Mouse (Mus musculus) CH12.LX (cell line): Measurements from ENCODE around the gene Ptprg. TPM values are rescaled to one million over a fixed set of nuclear protein-coding genes. Genes with fewer than 3 reads are reported as not detected.
"Not testable (repeated sequence)": the region's sequence is repeated elsewhere in the genome, so short reads cannot be mapped to it uniquely, and the experiment has no call there.

ENCODE experiments used
- DNase-seq: peaks from one replicate; pipeline ENCODE4 v3.0.0-alpha.2; 2013; ENCODE audit errors: extremely low read depth
- H3K27ac ChIP-seq: 2 replicates; pipeline ENCODE4 v1.5.1; 2012; ENCODE audit warnings: low read depth, mild to moderate bottlenecking, control low read depth, moderate library complexity; ENCODE audit not compliant: insufficient read depth
- H3K27me3 ChIP-seq: replicated peaks from 2 replicates; pipeline ENCODE3; 2012; ENCODE audit warnings: inconsistent platforms
- H3K36me3 ChIP-seq, 2 experiments: replicated peaks in 1 of 2; 2 replicates each; pipeline versions ENCODE3 to v1.6.1; 2012; ENCODE audit warnings: inconsistent platforms in 1 of 2, low read length in 1 of 2, mild to moderate bottlenecking in 1 of 2, mixed read lengths in 1 of 2, moderate library complexity in 1 of 2; ENCODE audit not compliant: control insufficient read depth in 1 of 2, insufficient read depth in 1 of 2
- H3K4me1 ChIP-seq, 2 experiments: 2 replicates each; pipeline ENCODE4 v1.6.1; 2012; ENCODE audit warnings: inconsistent platforms in 1 of 2, moderate library complexity in 1 of 2; ENCODE audit not compliant: insufficient read depth in 2 of 2, control insufficient read depth in 1 of 2
- H3K4me2 ChIP-seq: 2 replicates; pipeline ENCODE4 v1.6.1; 2012; ENCODE audit warnings: low read depth, mild to moderate bottlenecking, control low read depth; ENCODE audit not compliant: poor library complexity, insufficient read depth, severe bottlenecking
- H3K4me3 ChIP-seq, 3 experiments: fragments of 150-350 bp in 1 of 3; sonication (generic) in 1 of 3; replicated peaks in 1 of 3; 2 replicates each; pipeline versions ENCODE3 to v1.5.1; 2011 to 2012; ENCODE audit warnings: low read depth in 2 of 3, low read length in 2 of 3, mild to moderate bottlenecking in 2 of 3, moderate library complexity in 2 of 3, control low read depth in 1 of 3, improper control_type of control experiment in 1 of 3, inconsistent platforms in 1 of 3, mixed read lengths in 1 of 3; ENCODE audit not compliant: poor library complexity in 1 of 3
- H3K79me2 ChIP-seq: replicated peaks from 2 replicates; pipeline ENCODE4 v1.6.1; 2012; ENCODE audit warnings: mild to moderate bottlenecking, moderate library complexity; ENCODE audit not compliant: control insufficient read depth, poor library complexity, insufficient read depth, severe bottlenecking; ENCODE audit errors: extremely low read depth
- H3K9ac ChIP-seq: 2 replicates; pipeline ENCODE4 v1.6.1; 2012; ENCODE audit warnings: low read depth, mild to moderate bottlenecking, control low read depth, moderate library complexity; ENCODE audit not compliant: insufficient read depth
- H3K9me3 ChIP-seq: replicated peaks from 2 replicates; pipeline ENCODE3; 2012; ENCODE audit warnings: low read length, inconsistent platforms, mixed read lengths
- BHLHE40 ChIP-seq: IDR thresholded peaks from 2 replicates; pipeline ENCODE4 v1.6.1; 2011; ENCODE audit warnings: mild to moderate bottlenecking, low read depth, low read length, improper control_type of control experiment
- CHD2 ChIP-seq: IDR thresholded peaks from 2 replicates; pipeline ENCODE4 v1.6.1; 2011; ENCODE audit warnings: low read length, improper control_type of control experiment
- CTCF ChIP-seq, 2 experiments: IDR thresholded peaks in 1 of 2; conservative IDR thresholded peaks in 1 of 2; 2 replicates each; pipeline ENCODE4 v1.5.1; 2011 to 2012; ENCODE audit warnings: low read depth in 2 of 2, low read length in 2 of 2, improper control_type of control experiment in 1 of 2, inconsistent platforms in 1 of 2, mild to moderate bottlenecking in 1 of 2, moderate library complexity in 1 of 2
- E2F4 ChIP-seq: IDR thresholded peaks from 2 replicates; pipeline ENCODE4 v1.6.1; 2011; ENCODE audit warnings: low read depth, low read length, improper control_type of control experiment; ENCODE audit not compliant: insufficient replicate concordance
- ELF1 ChIP-seq: IDR thresholded peaks from 2 replicates; pipeline ENCODE4 v1.6.1; 2014; ENCODE audit warnings: low read depth, mild to moderate bottlenecking, inconsistent platforms, low read length, improper control_type of control experiment
- EP300 ChIP-seq: IDR thresholded peaks from 2 replicates; pipeline ENCODE4 v1.6.1; 2011; ENCODE audit warnings: low read length, improper control_type of control experiment
- ETS1 ChIP-seq: conservative IDR thresholded peaks from 2 replicates; pipeline ENCODE4 v1.6.1; 2012; ENCODE audit warnings: low read depth, mild to moderate bottlenecking, inconsistent platforms, low read length, improper control_type of control experiment, moderate library complexity
- HCFC1 ChIP-seq: IDR thresholded peaks from 2 replicates; pipeline ENCODE4 v1.6.1; 2012; ENCODE audit warnings: low read depth, mild to moderate bottlenecking, inconsistent platforms, low read length, improper control_type of control experiment
- JUND ChIP-seq: conservative IDR thresholded peaks from 2 replicates; pipeline ENCODE4 v1.6.1; 2011; ENCODE audit warnings: low read depth, low read length, improper control_type of control experiment
- KAT2A ChIP-seq: IDR thresholded peaks from 2 replicates; pipeline ENCODE4 v1.6.1; 2012; ENCODE audit warnings: low read length, improper control_type of control experiment, inconsistent platforms; ENCODE audit not compliant: insufficient replicate concordance
- MAFK ChIP-seq: IDR thresholded peaks from 2 replicates; pipeline ENCODE4 v1.6.1; 2011; ENCODE audit warnings: low read length, improper control_type of control experiment; ENCODE audit not compliant: insufficient replicate concordance
- MAZ ChIP-seq: IDR thresholded peaks from 2 replicates; pipeline ENCODE4 v1.6.1; 2012; ENCODE audit warnings: low read depth, mild to moderate bottlenecking, inconsistent platforms, low read length, improper control_type of control experiment, moderate library complexity
- MYC ChIP-seq: IDR thresholded peaks from 2 replicates; pipeline ENCODE4 v1.6.1; 2011; ENCODE audit warnings: low read depth, mild to moderate bottlenecking, improper control_type of control experiment, low read length
- NRF1 ChIP-seq: IDR thresholded peaks from 2 replicates; pipeline ENCODE4 v1.6.1; 2014; ENCODE audit warnings: low read depth, mild to moderate bottlenecking, inconsistent platforms, low read length, improper control_type of control experiment, moderate library complexity
- PAX5 ChIP-seq: IDR thresholded peaks from 2 replicates; pipeline ENCODE4 v1.6.1; 2012; ENCODE audit warnings: low read length, inconsistent platforms, mixed read lengths
- POLR2A ChIP-seq: IDR thresholded peaks from 2 replicates; pipeline ENCODE4 v1.6.1; 2011; ENCODE audit warnings: low read depth, mild to moderate bottlenecking, improper control_type of control experiment, low read length
- POLR2AphosphoS2 ChIP-seq: IDR thresholded peaks from 2 replicates; pipeline ENCODE4 v1.6.1; 2011; ENCODE audit warnings: low read depth, low read length, improper control_type of control experiment
- RAD21 ChIP-seq: IDR thresholded peaks from 2 replicates; pipeline ENCODE4 v1.6.1; 2011; ENCODE audit warnings: low read depth, mild to moderate bottlenecking, low read length, improper control_type of control experiment, moderate library complexity
- RCOR1 ChIP-seq: conservative IDR thresholded peaks from 2 replicates; pipeline ENCODE4 v1.6.1; 2012; ENCODE audit warnings: low read depth, mild to moderate bottlenecking, inconsistent platforms, low read length, improper control_type of control experiment
- SIN3A ChIP-seq: IDR thresholded peaks from 2 replicates; pipeline ENCODE4 v1.6.1; 2012; ENCODE audit warnings: low read length, improper control_type of control experiment, inconsistent platforms
- SMC3 ChIP-seq: IDR thresholded peaks from 2 replicates; pipeline ENCODE4 v1.6.1; 2011; ENCODE audit warnings: low read depth, low read length, improper control_type of control experiment
- TBP ChIP-seq: conservative IDR thresholded peaks from 2 replicates; pipeline ENCODE4 v1.6.1; 2011; ENCODE audit warnings: low read depth, low read length, improper control_type of control experiment
- TCF12 ChIP-seq: IDR thresholded peaks from 2 replicates; pipeline ENCODE4 v1.6.1; 2014; ENCODE audit warnings: low read depth, mild to moderate bottlenecking, inconsistent platforms, low read length, improper control_type of control experiment
- UBTF ChIP-seq: IDR thresholded peaks from 2 replicates; pipeline ENCODE4 v1.6.1; 2012; ENCODE audit warnings: low read depth, mild to moderate bottlenecking, inconsistent platforms, low read length, improper control_type of control experiment, moderate library complexity
- USF1 ChIP-seq: IDR thresholded peaks from 2 replicates; pipeline ENCODE4 v1.6.1; 2014; ENCODE audit warnings: low read depth, mild to moderate bottlenecking, inconsistent platforms, low read length, improper control_type of control experiment
- USF2 ChIP-seq: conservative IDR thresholded peaks from 2 replicates; pipeline ENCODE4 v1.6.1; 2011; ENCODE audit warnings: low read depth, low read length, improper control_type of control experiment
- ZNF384 ChIP-seq: IDR thresholded peaks from 2 replicates; pipeline ENCODE4 v1.6.1; 2012; ENCODE audit warnings: low read depth, low read length, improper control_type of control experiment, inconsistent platforms
- dilution Hi-C: fragments of 300-500 bp; cut with MboI; formaldehyde crosslinking; loops from 2 replicates; pipeline ENCODE4 v1.14.3; 2020; ENCODE audit warnings: low sequenced_read_pairs; ENCODE audit not compliant: extremely low pct_unique_long_range_greater_than_20kb, extremely low pct_ligation_motif_present
- in situ Hi-C: fragments of 300-500 bp; cut with MboI; formaldehyde crosslinking; loops from 3 replicates; pipeline ENCODE4 v1.14.3; 2019; ENCODE audit warnings: low sequenced_read_pairs, low pct_ligation_motif_present, low pct_unique_long_range_greater_than_20kb, mixed read lengths
- polyA plus RNA-seq: library from polyadenylated mRNA; unstranded; fragments of >175 nt; gene quantifications from 2 replicates; pipeline ENCODE4 v1.2.1, GENCODE M21; 2012; ENCODE audit warnings: low read depth; ENCODE audit not compliant: insufficient read length
- total RNA-seq, 2 experiments: library from RNA; depleted of rRNA; stranded (reverse); fragments of 300-350 nt in 1 of 2; fragments of >200 nt in 1 of 2; gene quantifications; 2 replicates each; pipeline ENCODE4 v1.2.3; 2012 to 2014

Ptprg gene
- total and polyA plus RNA-seq, 3 experiments, result 0.08 TPM; not detected in 2

DNA sequence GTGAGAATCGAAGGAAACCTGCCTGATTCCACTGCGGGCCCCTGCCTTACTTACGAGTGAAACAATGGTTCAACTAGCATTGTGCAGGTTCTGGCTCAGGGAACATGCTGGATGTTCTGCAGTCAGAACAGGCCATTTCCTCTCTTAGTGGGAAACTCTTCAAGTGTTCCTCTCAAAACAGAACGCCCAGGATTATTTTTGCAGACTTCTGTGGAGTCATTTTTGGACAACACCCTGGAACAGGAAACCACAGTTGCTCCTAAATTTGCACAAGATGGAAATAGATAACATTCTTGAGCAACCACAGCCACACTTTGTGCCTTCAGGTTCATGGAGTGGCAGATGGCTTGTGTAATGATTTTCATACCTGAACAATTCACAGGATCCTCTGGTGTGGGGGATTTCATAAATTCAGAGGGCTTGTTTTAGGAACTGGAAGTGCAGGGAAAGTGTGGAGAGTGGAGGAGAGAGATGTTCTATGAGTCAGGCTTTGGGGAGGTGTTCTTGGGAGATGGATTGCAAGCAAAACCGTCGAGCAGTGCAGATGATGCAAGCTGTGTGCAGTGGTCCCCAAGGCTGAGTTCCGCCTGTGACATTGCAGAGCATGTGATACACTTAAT lies 257.9 kb downstream of the Ptprg start:
- dilution Hi-C loops, result no loop called here
- Histone ChIP-seq H3K4me1 (no peaks in the 10 kb centered on the region), H3K36me3 (no peaks in the 10 kb centered on the region), H3K9ac (no peak overlapping the region), H3K27ac (no peak overlapping the region), H3K4me2 (no peak overlapping the region), H3K9me3 (peaks cover 65% of the 10 kb centered on the region), H3K4me3 (no peak overlapping the region), H3K79me2 (no peaks in the 10 kb centered on the region), H3K27me3 (no peaks in the 10 kb centered on the region)
- DNase-seq, result no peak
- TF ChIP-seq RAD21 (no peak), SMC3 (no peak), ZNF384 (no peak), CHD2 (no peak), HCFC1 (no peak), TBP (no peak), E2F4 (no peak), UBTF (no peak), JUND (no peak), MYC (no peak), TCF12 (no peak), MAZ (no peak), EP300 (no peak), USF2 (no peak), BHLHE40 (no peak), USF1 (no peak), KAT2A (no peak), PAX5 (no peak), POLR2A (no peak), ETS1 (no peak)
- in situ Hi-C loops, result no loop called here

DNA sequence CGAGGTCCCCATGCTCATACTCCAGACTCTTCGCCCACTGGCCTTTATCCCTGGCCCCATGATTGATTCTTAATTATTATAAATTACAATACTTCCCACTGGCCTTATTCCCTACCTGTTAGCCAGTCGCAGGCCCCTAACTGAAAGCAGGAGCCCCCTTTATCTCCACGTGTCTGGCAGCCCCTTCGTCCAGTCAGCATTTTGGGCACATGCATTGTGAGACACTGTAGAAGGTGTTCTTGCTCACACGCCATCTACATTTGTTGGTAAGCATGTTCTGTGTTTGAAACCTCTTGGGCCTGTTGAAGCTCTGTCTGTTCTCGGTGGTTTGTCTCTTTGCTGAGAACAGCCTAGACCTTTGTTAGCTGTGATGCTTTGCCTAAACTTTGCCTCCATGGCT lies 259.0 kb downstream of the Ptprg start:
- Histone ChIP-seq H3K9me3 (peaks cover 68% of the 10 kb centered on the region), H3K79me2 (no peaks in the 10 kb centered on the region), H3K4me3 (no peak overlapping the region), H3K4me1 (no peaks in the 10 kb centered on the region), H3K27me3 (no peaks in the 10 kb centered on the region), H3K4me2 (no peak overlapping the region), H3K9ac (no peak overlapping the region), H3K27ac (no peak overlapping the region), H3K36me3 (no peaks in the 10 kb centered on the region)
- DNase-seq, result no peak
- dilution Hi-C loops, result no loop called here
- TF ChIP-seq CTCF (conservative IDR thresholded peaks at IDR 0.05 in 1 of 2, IDR thresholded peaks at IDR 0.05 in 1 of 2; ENCODE audit: low read depth in 2 of 2, low read length in 2 of 2) (no peak), BHLHE40 (no peak), UBTF (no peak), PAX5 (no peak), RCOR1 (no peak), NRF1 (no peak), E2F4 (no peak), CHD2 (no peak), POLR2AphosphoS2 (no peak), MYC (no peak), ETS1 (no peak), POLR2A (no peak), ELF1 (no peak), MAFK (no peak), RAD21 (no peak), MAZ (no peak), EP300 (no peak), JUND (no peak), HCFC1 (no peak), SIN3A (no peak)
- in situ Hi-C loops, result no loop called here

DNA sequence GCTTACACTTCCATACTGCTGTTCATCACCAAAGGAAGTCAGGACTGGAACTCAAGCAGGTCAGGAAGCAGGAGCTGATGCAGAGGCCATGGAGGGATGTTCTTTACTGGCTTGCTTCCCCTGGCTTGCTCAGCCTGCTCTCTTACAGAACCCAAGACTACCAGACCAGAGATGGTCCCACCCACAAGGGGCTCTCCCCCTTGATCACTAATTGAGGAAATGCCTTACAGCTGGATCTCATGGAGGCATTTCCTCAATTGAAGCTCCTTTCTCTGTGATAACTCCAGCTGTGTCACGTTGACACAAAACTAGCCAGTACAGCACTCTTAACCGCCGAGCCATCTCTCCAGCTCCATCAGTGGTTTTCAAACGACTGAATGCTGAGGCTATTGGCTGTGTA lies 261.5 kb downstream of the Ptprg start:
- dilution Hi-C loops, DNase-seq, H3K9ac ChIP-seq, H3K4me2 ChIP-seq, H3K79me2 ChIP-seq, in situ Hi-C loops, H3K4me1 ChIP-seq, H3K27ac ChIP-seq, H3K36me3 ChIP-seq, H3K27me3 ChIP-seq, H3K4me3 ChIP-seq: not testable (repeated sequence)
- H3K9me3 ChIP-seq, result peaks cover 61% of the 10 kb centered on the region
